Mouse (Mus musculus) stomach, postnatal 0 days (tissue): ENCODE measurements at regions not wholly inside any gene's neighbourhood (a gene's known extent, or its start where the extent isn't known, plus 50 kb on each side); places are given as distances from the start of the nearest gene placed in this dataset.

Source experiments
- CTCF ChIP-seq: IDR thresholded peaks from 2 replicates; pipeline ENCODE4 v1.5.1; 2016; ENCODE audit warnings: antibody characterized with exemption, low read depth, mild to moderate bottlenecking, moderate library complexity
- EP300 ChIP-seq: optimal IDR thresholded peaks from 2 replicates; pipeline ENCODE3; 2016; ENCODE audit warnings: antibody characterized with exemption

DNA sequence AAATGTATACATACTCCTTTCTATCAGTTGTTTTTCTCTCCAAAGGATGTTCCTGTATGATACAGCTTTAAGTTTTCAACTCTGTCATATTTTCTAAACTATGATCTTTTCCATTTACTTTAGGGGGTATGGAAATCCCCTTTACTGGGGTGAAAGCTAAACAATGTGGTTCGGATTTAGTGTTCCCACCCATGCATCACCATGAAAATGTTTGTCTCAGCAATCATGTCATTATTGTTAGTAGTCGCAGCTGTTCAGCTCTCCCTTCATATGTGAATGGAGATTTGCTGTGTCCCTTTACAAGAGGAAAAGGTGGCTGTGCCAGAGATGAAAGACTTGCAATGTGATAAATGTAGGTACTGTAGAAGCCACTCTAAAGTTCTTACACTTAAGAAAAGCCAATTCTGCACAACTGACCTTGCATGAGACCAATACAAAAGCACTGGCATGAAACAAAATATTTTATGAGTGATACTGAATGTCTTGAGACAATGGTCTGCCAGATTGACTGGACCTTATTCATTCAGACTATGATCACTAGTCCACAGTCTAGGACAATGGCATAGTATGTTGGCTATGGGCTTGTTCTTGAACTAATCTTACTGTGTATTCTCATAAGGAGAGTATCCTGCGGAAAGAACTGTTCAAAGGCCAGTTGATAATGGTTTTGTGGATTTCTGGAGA is 68.4 kb downstream of the Gm21897 start:
- TF ChIP-seq CTCF = no peak
- no peak for TF ChIP-seq EP300
